Mouse (Mus musculus) intestine, embryonic 15.5 days (tissue): ENCODE measurements at regions not wholly inside any gene's neighbourhood (a gene's known extent, or its start where the extent isn't known, plus 50 kb on each side); places are given as distances from the start of the nearest gene placed in this dataset.

Source experiments
- ATAC-seq: fragments of 200-750 bp; cut with Nextera tagmentation; 2 replicates; pipeline ENCODE4 v1.8.0; 2017; ENCODE audit warnings: moderate TSS enrichment, moderate library complexity
- H3K27ac ChIP-seq: fragments of 300-500 bp; sonication (generic); 2 replicates; pipeline ENCODE4 v1.5.1; 2015; ENCODE audit warnings: mild to moderate bottlenecking, inconsistent platforms
- H3K27me3 ChIP-seq: fragments of 300-500 bp; sonication (generic); replicated peaks from 2 replicates; pipeline ENCODE4 v1.6.1; 2015; ENCODE audit warnings: inconsistent platforms
- H3K36me3 ChIP-seq: fragments of 300-500 bp; sonication (generic); 2 replicates; pipeline ENCODE4 v1.6.1; 2015; ENCODE audit warnings: inconsistent platforms
- H3K4me1 ChIP-seq: fragments of 300-500 bp; sonication (generic); replicated peaks from 2 replicates; pipeline ENCODE4 v1.6.1; 2015; ENCODE audit warnings: inconsistent platforms
- H3K4me2 ChIP-seq: fragments of 300-500 bp; sonication (generic); replicated peaks from 2 replicates; pipeline ENCODE4 v1.6.1; 2015; ENCODE audit warnings: mild to moderate bottlenecking, inconsistent platforms
- H3K4me3 ChIP-seq: fragments of 300-500 bp; sonication (generic); replicated peaks from 2 replicates; pipeline ENCODE4 v1.5.1; 2015; ENCODE audit warnings: inconsistent platforms
- H3K9ac ChIP-seq: fragments of 300-500 bp; sonication (generic); 2 replicates; pipeline ENCODE4 v1.6.1; 2015; ENCODE audit warnings: inconsistent platforms
- H3K9me3 ChIP-seq: fragments of 300-500 bp; sonication (generic); 2 replicates; pipeline ENCODE4 v1.6.1; 2016; ENCODE audit warnings: inconsistent platforms
- WGBS: fragments of 180-500 bp; shearing (Covaris S2); methylation state at CpG from one replicate; pipeline ENCODE4 v1.1.7; 2015; 5-methylcytosine and 5-hydroxymethylcytosine counted together

DNA sequence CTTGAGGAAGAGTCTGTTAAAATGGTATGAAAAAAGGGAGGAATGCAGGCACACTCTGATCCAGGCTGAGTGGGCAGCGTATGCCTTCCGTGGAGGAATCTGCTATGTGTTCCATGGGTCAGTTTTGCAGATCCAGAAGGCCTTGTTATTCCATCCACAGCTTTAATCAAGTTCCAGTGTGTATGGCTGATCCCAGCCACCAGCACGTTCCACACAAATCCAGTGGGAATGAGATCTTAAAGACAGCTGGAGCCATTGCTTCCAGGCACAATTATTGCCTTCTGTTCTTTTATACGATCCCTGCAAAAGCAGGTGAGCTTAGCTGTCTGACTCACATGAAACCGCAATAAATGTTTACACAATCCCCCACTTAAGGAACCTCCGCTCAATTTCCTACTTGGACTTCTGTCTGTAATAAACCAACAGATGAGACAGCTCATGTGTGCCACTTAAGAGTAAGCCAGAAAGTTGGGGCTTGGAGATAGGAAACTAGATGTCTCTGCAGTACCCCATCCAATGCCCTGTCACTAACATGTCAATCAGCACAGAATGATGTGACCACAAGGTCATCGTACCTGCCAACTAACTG, 653.9 kb downstream of the Fat4 start:
- ATAC-seq: no peak
- H3K9me3 ChIP-seq: no peaks in the 10 kb centered on the region

DNA sequence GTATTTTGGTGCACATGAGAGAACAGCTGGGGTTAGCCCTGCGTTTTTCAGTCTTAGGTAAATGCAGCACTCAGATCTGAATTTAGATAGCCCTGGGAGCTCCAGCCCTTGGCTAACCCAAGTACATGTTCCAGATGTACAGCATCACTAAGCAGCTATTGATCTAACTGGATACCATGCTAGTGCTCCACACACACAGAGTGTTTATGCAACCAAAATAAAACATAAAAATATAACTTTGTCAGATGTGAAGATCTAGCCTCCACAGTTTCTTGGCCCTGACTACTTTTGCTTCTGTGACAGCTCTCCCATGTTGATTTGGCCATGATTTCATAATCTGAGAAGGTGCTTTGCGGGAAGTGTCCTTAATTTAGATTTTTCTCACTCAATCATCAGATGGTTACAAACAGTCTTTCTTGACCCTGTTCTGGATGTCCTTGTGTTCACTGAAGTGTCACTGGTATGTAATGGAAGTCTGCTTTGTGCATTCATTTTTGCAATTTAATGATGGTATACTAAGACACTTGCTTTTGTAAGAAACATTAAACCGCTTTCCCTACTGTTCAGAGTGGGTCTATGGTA, 672.8 kb downstream of the Fat4 start:
- Histone ChIP-seq H3K36me3 (no peaks in the 10 kb centered on the region), H3K9me3 (no peaks in the 10 kb centered on the region), H3K4me3 (no peak overlapping the region), H3K9ac (no peak overlapping the region), H3K4me1 (no peaks in the 10 kb centered on the region), H3K27ac (no peak overlapping the region), H3K4me2 (no peak overlapping the region), H3K27me3 (no peaks in the 10 kb centered on the region)
- 84% methylated on average over 3 of the region's 3 CpGs for WGBS
- no peak for ATAC-seq

More for the DNA sequence above, 653.9 kb downstream of the Fat4 start:
- Histone ChIP-seq H3K27ac (no peak overlapping the region), H3K36me3 (no peaks in the 10 kb centered on the region), H3K4me1 (no peaks in the 10 kb centered on the region), H3K9ac (no peak overlapping the region), H3K27me3 (no peaks in the 10 kb centered on the region), H3K4me2 (no peak overlapping the region), H3K4me3 (no peak overlapping the region)
- WGBS: 56% methylated on average over 7 of the region's 7 CpGs

DNA sequence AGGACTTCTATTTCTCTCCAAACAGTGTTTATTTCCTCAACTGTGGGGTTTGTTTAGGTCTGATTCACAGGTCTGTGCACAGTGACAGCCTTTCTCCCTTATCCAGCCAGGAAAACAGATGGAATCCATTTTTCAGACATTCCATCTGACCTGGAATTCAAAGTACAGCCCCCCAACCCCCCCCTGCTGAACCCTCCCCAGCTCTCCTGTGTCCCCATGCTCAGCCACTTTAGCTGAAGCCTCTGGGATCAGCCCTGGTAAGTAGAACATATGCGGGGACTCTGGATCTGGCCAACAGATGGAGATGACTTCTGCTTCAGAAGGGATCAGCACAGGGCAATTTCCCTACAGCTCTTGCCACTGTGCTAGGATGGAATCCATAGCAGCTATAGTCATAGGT, 674.2 kb downstream of the Fat4 start:
- WGBS: 67% methylated on average over 1 of the region's 1 CpGs
- H3K4me1 ChIP-seq: no peaks in the 10 kb centered on the region
- no peaks in the 10 kb centered on the region for H3K27me3 ChIP-seq
- no peaks in the 10 kb centered on the region for H3K36me3 ChIP-seq
- no peak overlapping the region for H3K4me3 ChIP-seq
- no peak overlapping the region for H3K9ac ChIP-seq
- ATAC-seq: no peak
- H3K4me2 ChIP-seq: no peak overlapping the region
- no peak overlapping the region for H3K27ac ChIP-seq
- H3K9me3 ChIP-seq: no peaks in the 10 kb centered on the region

DNA sequence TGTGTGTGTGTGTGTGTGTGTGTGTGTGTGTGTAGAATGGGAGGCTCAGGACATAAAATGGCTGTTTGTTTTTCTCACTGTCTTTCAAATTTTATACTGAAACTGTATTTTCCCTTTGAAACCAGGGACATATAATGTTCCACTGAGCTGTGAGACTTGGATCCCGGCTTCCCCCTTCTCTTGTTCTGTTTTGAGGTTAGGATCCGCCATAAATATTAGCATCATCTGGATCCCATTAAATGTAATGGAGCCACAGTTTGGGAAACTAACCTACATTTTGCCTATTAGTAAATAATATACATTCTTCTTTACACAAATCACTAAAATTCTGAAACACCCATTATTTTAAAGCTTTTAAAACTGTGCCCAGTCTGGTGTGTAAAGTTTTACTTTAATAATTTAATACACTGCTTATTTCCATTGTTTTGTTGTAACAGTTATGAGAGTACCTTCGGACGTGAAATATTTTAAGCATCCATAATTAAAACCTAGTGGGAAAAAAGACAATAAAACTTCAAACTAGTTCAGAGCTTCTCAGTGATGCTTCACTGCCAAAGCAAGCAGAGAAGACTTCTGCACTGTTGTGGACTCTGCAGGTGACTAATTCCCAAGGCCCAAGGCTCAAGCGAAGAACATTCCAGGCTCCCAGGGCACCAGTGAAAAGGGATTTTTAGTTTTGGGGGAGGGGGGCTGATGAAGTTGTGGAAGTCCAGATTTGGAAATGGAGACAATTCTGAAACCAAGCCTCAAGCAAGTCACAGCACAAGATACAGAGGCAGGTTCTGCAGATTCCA, 684.9 kb downstream of the Fat4 start:
- H3K9ac ChIP-seq: no peak overlapping the region
- no peaks in the 10 kb centered on the region for H3K36me3 ChIP-seq
- H3K4me2 ChIP-seq: no peak overlapping the region
- 87% methylated on average over 5 of the region's 5 CpGs for WGBS
- H3K4me1 ChIP-seq: no peaks in the 10 kb centered on the region
- no peaks in the 10 kb centered on the region for H3K27me3 ChIP-seq
- no peak overlapping the region for H3K4me3 ChIP-seq
- H3K27ac ChIP-seq: no peak overlapping the region
- H3K9me3 ChIP-seq: no peaks in the 10 kb centered on the region
- ATAC-seq: no peak

DNA sequence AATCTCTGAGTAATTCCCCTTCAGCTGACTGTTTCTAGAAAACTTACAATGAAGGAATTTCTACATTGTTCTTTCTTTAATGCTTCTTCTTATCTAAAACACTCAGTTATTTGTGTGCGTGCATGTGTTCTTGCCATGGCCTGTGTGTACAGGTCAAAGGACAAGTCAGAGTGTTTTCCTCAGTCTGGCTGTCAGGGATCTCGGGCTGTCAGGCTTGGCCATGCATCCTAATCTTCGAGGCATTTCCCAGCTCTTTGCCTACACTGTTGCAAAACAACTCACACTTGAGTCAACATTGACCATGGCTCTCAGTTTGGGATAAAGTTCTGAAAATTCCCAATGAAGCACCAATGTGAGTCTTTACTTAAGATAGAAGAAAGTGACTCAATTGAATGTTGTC, 688.5 kb downstream of the Fat4 start:
- no peak overlapping the region for H3K4me3 ChIP-seq
- no peaks in the 10 kb centered on the region for H3K4me1 ChIP-seq
- no peak for ATAC-seq
- H3K27ac ChIP-seq: no peak overlapping the region
- WGBS: 77% methylated on average over 3 of the region's 3 CpGs
- H3K9ac ChIP-seq: no peak overlapping the region
- no peaks in the 10 kb centered on the region for H3K9me3 ChIP-seq
- no peaks in the 10 kb centered on the region for H3K27me3 ChIP-seq
- no peaks in the 10 kb centered on the region for H3K36me3 ChIP-seq
- no peak overlapping the region for H3K4me2 ChIP-seq

DNA sequence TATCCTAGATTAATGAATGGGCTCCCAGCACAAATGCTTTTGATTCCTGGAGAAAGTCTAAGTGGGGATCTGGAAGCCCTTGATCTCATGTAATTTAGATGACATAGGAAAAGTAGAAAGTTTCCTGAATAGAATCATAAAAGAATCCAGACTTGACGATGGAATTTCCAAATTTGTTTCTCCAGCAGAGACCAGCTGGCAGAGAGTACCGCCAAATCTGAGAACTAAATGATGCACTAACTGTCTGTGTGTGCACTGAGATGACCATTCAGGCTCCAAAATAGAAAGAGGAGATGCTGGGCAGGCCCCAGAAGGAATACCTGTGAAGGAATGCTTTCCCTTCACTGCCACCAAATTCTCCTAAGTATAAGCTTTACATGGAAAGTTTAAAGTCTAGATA, 704.6 kb downstream of the Fat4 start:
- 43% methylated on average over 2 of the region's 2 CpGs for WGBS
- H3K4me1 ChIP-seq: no peaks in the 10 kb centered on the region
- H3K27me3 ChIP-seq: no peaks in the 10 kb centered on the region
- ATAC-seq: no peak
- no peak overlapping the region for H3K4me2 ChIP-seq
- H3K4me3 ChIP-seq: no peak overlapping the region
- H3K27ac ChIP-seq: no peak overlapping the region
- H3K9me3 ChIP-seq: no peaks in the 10 kb centered on the region
- no peaks in the 10 kb centered on the region for H3K36me3 ChIP-seq
- H3K9ac ChIP-seq: no peak overlapping the region

DNA sequence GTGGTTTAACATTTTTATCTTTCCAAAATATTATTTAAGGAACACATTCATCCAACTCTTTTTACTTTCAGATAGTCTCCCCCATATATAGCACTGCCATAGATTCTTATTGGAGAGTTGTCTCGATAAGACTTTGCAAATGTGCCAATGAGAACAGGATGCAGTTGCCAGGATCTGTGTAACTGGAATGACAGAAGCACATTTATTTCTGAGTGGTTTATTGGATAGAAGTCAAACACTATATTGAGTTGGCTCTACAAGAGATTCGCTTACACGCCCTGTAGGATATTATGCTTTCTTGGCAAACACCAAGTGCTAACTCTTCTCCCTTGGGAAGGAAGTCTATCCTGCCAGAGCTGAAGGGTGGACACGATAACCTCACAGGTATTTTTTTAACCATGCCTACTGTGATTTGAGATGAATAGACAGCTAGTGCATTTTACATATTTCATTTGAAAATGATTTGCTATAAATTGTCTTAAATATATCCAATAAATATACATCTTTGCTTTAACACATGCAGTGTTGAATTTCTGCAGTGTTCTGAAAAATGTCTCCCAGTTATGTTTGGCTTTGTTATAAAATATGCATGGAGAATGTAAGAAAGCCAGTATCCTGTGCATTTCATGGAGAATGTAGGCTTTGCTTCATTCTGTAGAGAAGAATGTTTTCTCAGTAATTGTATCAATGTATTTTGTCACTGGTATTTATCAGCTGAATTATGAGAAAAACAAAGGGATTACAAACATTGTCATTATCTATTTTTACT, 705.8 kb downstream of the Fat4 start:
- Histone ChIP-seq H3K27ac (no peak overlapping the region), H3K36me3 (no peaks in the 10 kb centered on the region), H3K27me3 (no peaks in the 10 kb centered on the region), H3K4me2 (no peak overlapping the region), H3K9me3 (no peaks in the 10 kb centered on the region), H3K4me1 (no peaks in the 10 kb centered on the region), H3K9ac (no peak overlapping the region), H3K4me3 (no peak overlapping the region)
- WGBS: 68% methylated on average over 4 of the region's 4 CpGs
- no peak for ATAC-seq

DNA sequence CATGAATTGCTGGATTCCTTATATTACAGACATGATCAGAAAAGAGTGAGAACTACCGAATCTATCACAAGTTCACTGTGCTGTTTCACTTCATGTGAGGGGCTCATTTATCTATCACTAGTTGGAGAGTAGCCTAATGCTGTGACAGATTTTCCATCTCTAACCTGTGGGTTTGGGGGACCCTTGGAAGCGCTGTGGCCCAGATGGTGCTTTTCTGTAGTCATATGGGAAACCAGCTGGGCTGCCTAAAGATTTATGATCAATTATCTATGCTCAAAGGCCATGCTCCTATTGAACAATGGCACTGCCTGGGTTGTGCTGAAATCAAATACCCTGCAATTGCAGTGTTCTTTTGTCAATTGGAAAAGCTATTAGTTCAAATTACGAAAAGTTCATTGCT, 723.2 kb downstream of the Fat4 start:
- no peak overlapping the region for H3K9ac ChIP-seq
- ATAC-seq: no peak
- H3K4me2 ChIP-seq: no peak overlapping the region
- WGBS: 75% methylated on average over 3 of the region's 3 CpGs
- no peak overlapping the region for H3K27ac ChIP-seq
- no peak overlapping the region for H3K4me3 ChIP-seq
- no peaks in the 10 kb centered on the region for H3K27me3 ChIP-seq
- H3K36me3 ChIP-seq: no peaks in the 10 kb centered on the region
- no peaks in the 10 kb centered on the region for H3K4me1 ChIP-seq
- H3K9me3 ChIP-seq: no peaks in the 10 kb centered on the region

DNA sequence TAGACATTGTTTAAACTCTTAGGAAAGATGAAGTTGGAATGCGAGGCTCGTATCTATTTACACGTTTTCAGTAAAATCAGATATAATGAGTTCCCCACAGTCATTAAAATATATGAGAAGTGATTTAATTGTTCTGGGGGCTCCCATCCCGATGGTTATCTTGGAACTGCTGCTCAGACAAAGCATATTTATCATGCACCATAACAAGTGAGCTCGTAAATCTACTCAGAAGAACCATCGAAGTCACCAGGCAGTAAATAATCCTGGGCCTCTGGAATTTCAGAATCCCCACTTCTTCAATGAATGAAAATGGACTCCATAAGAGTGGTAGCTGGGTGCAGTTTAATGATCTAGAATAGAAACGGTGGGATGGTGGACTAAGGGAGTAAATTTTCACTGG, 725.7 kb downstream of the Fat4 start:
- Histone ChIP-seq H3K27ac (no peak overlapping the region), H3K4me2 (no peak overlapping the region), H3K4me3 (no peak overlapping the region), H3K9me3 (no peaks in the 10 kb centered on the region), H3K4me1 (no peaks in the 10 kb centered on the region), H3K36me3 (no peaks in the 10 kb centered on the region), H3K27me3 (no peaks in the 10 kb centered on the region), H3K9ac (no peak overlapping the region)
- ATAC-seq: no peak
- 34% methylated on average over 7 of the region's 7 CpGs for WGBS

DNA sequence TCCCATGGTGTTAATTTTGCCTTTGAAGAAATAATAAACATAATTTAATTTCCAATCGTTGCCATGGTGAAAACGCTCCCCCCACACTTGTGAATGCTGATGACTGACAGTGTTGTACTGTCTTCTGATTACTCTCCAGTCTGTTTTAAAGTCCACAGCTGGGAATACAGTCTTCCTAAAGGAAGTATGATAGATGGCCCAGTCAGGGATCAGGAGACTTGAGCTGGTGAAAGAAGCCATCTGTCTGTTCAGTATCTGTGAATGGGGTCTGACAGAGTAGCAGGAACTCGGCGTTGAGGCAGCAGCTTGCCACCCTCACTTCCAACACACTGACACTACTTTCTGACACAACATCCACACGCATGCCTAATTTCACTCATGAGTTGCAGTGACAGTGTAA, 751.2 kb downstream of the Fat4 start:
- no peaks in the 10 kb centered on the region for H3K27me3 ChIP-seq
- H3K4me2 ChIP-seq: no peak overlapping the region
- no peak overlapping the region for H3K27ac ChIP-seq
- H3K9ac ChIP-seq: no peak overlapping the region
- H3K9me3 ChIP-seq: no peaks in the 10 kb centered on the region
- WGBS: 44% methylated on average over 5 of the region's 5 CpGs
- H3K4me1 ChIP-seq: no peaks in the 10 kb centered on the region
- H3K4me3 ChIP-seq: no peak overlapping the region
- ATAC-seq: no peak
- no peaks in the 10 kb centered on the region for H3K36me3 ChIP-seq

DNA sequence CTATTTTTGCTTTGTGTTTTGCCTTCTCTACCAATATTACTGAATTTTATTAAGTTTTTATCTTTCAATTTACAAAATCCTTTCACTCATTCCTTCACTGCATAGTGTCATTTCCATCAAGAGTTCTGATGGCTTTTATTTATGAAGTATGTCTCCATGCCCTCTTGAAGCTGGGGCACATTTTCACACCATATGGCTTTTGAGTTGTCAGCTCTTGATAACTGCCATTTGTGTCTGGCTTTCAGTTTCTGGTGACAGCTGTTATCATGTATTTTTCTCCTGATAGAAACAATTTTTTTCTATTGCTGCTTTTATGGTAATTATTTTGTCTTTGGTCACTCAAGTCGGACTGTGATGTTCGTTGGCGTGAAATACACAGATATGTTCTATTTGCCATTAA, 756.5 kb downstream of the Fat4 start:
- no peak overlapping the region for H3K4me2 ChIP-seq
- no peak overlapping the region for H3K9ac ChIP-seq
- 82% methylated on average over 3 of the region's 3 CpGs for WGBS
- no peak overlapping the region for H3K27ac ChIP-seq
- no peaks in the 10 kb centered on the region for H3K9me3 ChIP-seq
- H3K4me1 ChIP-seq: no peaks in the 10 kb centered on the region
- no peak for ATAC-seq
- no peak overlapping the region for H3K4me3 ChIP-seq
- no peaks in the 10 kb centered on the region for H3K36me3 ChIP-seq
- H3K27me3 ChIP-seq: no peaks in the 10 kb centered on the region

DNA sequence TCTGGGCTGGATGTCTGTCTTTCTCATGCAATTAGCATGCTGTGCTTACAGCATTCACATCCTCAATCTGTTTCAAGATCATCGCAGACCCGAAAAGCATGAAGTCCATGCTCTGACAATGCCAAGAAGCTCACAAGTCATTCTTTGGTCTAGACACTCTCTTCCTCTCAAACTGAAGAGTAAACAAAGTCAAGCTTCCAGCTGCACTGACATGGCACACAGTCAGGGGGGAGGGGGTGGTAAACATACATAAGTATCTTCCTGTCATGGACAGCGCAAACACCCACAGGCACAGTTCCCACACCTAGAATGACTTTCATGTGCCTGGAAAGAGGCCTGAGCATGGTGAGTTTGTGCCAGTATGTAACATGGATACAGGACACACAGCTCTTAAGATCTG, 780.1 kb downstream of the Fat4 start:
- no peak for ATAC-seq
- Histone ChIP-seq H3K4me1 (no peaks in the 10 kb centered on the region), H3K9ac (no peak overlapping the region), H3K27me3 (no peaks in the 10 kb centered on the region), H3K4me3 (no peak overlapping the region), H3K4me2 (no peak overlapping the region), H3K36me3 (no peaks in the 10 kb centered on the region), H3K27ac (no peak overlapping the region), H3K9me3 (no peaks in the 10 kb centered on the region)
- 53% methylated on average over 3 of the region's 3 CpGs for WGBS
